ENCODE assay signal across 15 mouse cellular contexts in genomic region chr5:41534598-41534997, GRCm38 (mm10).
DNase-seq lines count a peak whose midpoint lies in the region; ATAC-seq and TF ChIP-seq lines count a peak whose summit lies in the region.
"Had no signal": no experiment of that assay in that cellular context is flagged by ENCODE, and none has a peak within 500 bp of the region (broad histone marks: within the 10 kb centered on the region; RNA-seq: fewer than 3 reads in every experiment).

No protein-coding gene starts in this region.

- 62% methylated on average over 2 of the region's 2 CpGs for WGBS in liver, embryonic 11.5 days
- WGBS in hindbrain, postnatal 0 days: 36% methylated on average over 2 of the region's 2 CpGs
- 39% methylated on average over 2 of the region's 2 CpGs for WGBS in limb, embryonic 15.5 days

- no peak for ATAC-seq in liver, embryonic 11.5 days (replicated peaks; ENCODE audit: low FRiP score)
- ATAC-seq in hindbrain, postnatal 0 days: peak; percentile 78
- ATAC-seq in limb, embryonic 15.5 days (ENCODE audit: insufficient number of reproducible peaks, low FRiP score, low TSS enrichment, low read depth): peak; percentile 71
- ATAC-seq: liver, embryonic 12.5 days had no signal

- no peaks in the 10 kb centered on the region for H3K9me3 ChIP-seq in liver, embryonic 11.5 days (ENCODE audit: control insufficient read depth, low read length)
- H3K9me3 ChIP-seq in hindbrain, postnatal 0 days (ENCODE audit: low read length): no peaks in the 10 kb centered on the region
- no peaks in the 10 kb centered on the region for H3K9me3 ChIP-seq in limb, embryonic 15.5 days
- H3K9me3 ChIP-seq: heart, embryonic 15.5 days; liver, embryonic 12.5 days had no signal

- TF ChIP-seq CTCF in hindbrain, postnatal 0 days (IDR thresholded peaks at IDR 0.05; ENCODE audit: low read depth): no peak

- no peaks in the 10 kb centered on the region for H3K27me3 ChIP-seq in liver, embryonic 11.5 days (replicated peaks; ENCODE audit: control insufficient read depth, insufficient read depth, low read length)
- no peaks in the 10 kb centered on the region for H3K27me3 ChIP-seq in hindbrain, postnatal 0 days (ENCODE audit: insufficient read depth, low read length)
- no peaks in the 10 kb centered on the region for H3K27me3 ChIP-seq in limb, embryonic 15.5 days
- H3K27me3 ChIP-seq: CH12.LX; heart, embryonic 15.5 days; liver, embryonic 12.5 days had no signal

- H3K9ac ChIP-seq in liver, embryonic 11.5 days (ENCODE audit: low read depth, low read length): no peak overlapping the region
- H3K9ac ChIP-seq in hindbrain, postnatal 0 days (replicated peaks; ENCODE audit: low read length): no peak overlapping the region
- H3K9ac ChIP-seq in limb, embryonic 15.5 days: no peak overlapping the region
- H3K9ac ChIP-seq: heart, embryonic 15.5 days; liver, embryonic 12.5 days had no signal

- no peaks in the 10 kb centered on the region for H3K4me1 ChIP-seq in liver, embryonic 11.5 days (replicated peaks; ENCODE audit: control insufficient read depth, insufficient read depth, low read length)
- H3K4me1 ChIP-seq in hindbrain, postnatal 0 days (ENCODE audit: insufficient read depth, low read length): no peaks in the 10 kb centered on the region
- H3K4me1 ChIP-seq in limb, embryonic 15.5 days: peaks cover 20% of the 10 kb centered on the region
- H3K4me1 ChIP-seq: heart, embryonic 15.5 days; liver, embryonic 12.5 days had no signal

- DNase-seq in heart, postnatal 10 days: peak; percentile 5 to 10
- no peak for DNase-seq in heart, postnatal 36 days
- peak; percentile 4 for DNase-seq in liver
- DNase-seq in liver, embryonic 11.5 days (ENCODE audit: low spot score): no peak
- peak; percentile 68 for DNase-seq in hindbrain, postnatal 0 days (ENCODE audit: low spot score)
- no peak for DNase-seq in embryo, embryonic 10.5 days (ENCODE audit: low spot score)
- DNase-seq: adrenal gland, postnatal 14 days; gastrocnemius, postnatal 25 days; lung, postnatal 36 days; thymus, postnatal 14 days had no signal

- intact Hi-C loops in heart, postnatal 10 days (cut with DNase I): no loop called here
- intact Hi-C loops in heart, postnatal 36 days (cut with DNase I): no loop called here

- H3K27ac ChIP-seq in liver, embryonic 11.5 days (ENCODE audit: low read depth, low read length): no peak overlapping the region
- no peak overlapping the region for H3K27ac ChIP-seq in hindbrain, postnatal 0 days
- H3K27ac ChIP-seq in limb, embryonic 15.5 days: peak overlapping the region; percentile 57
- H3K27ac ChIP-seq: heart, embryonic 15.5 days; liver, embryonic 12.5 days had no signal

- H3K4me3 ChIP-seq in liver, embryonic 11.5 days (ENCODE audit: low read depth, low read length): no peak overlapping the region
- no peak overlapping the region for H3K4me3 ChIP-seq in hindbrain, postnatal 0 days (ENCODE audit: low read length)
- no peak overlapping the region for H3K4me3 ChIP-seq in limb, embryonic 15.5 days
- H3K4me3 ChIP-seq: heart, embryonic 15.5 days; liver, embryonic 12.5 days; myocyte had no signal

- H3K4me2 ChIP-seq in liver, embryonic 11.5 days: no peak overlapping the region
- no peak overlapping the region for H3K4me2 ChIP-seq in hindbrain, postnatal 0 days (ENCODE audit: low read depth, low read length)
- H3K4me2 ChIP-seq in limb, embryonic 15.5 days: no peak overlapping the region
- H3K4me2 ChIP-seq: heart, embryonic 15.5 days; liver, embryonic 12.5 days had no signal

- no peaks in the 10 kb centered on the region for H3K36me3 ChIP-seq in liver, embryonic 11.5 days (ENCODE audit: control insufficient read depth, insufficient read depth, low read length)
- no peaks in the 10 kb centered on the region for H3K36me3 ChIP-seq in hindbrain, postnatal 0 days (ENCODE audit: insufficient read depth, low read length)
- no peaks in the 10 kb centered on the region for H3K36me3 ChIP-seq in limb, embryonic 15.5 days
- H3K36me3 ChIP-seq: heart, embryonic 15.5 days; liver, embryonic 12.5 days had no signal

Comparison
In these comparisons a context has a peak if more than half of its experiments do, and no peak if none do; other contexts are left out.
1. DNase-seq: peak in heart, postnatal 10 days (2 of 2), liver (single experiment) and hindbrain, postnatal 0 days (single experiment); none in heart, postnatal 36 days (0 of 2), liver, embryonic 11.5 days (single experiment) and embryo, embryonic 10.5 days (single experiment).